Mouse (Mus musculus) small intestine, adult 10 weeks (tissue): Measurements from ENCODE around the gene Apoa2. TPM values are rescaled to one million over a fixed set of nuclear protein-coding genes. Genes with fewer than 3 reads are reported as not detected.

Experiments used
- polyA plus RNA-seq: library from polyadenylated mRNA; stranded (reverse); fragments of 350-450 nt; fragmentation: Illumina TruSeq; extraction: RNeasy Lipid Tissue Mini Kit (QIAGEN cat#74804); gene quantifications from one replicate; pipeline ENCODE4 v1.2.3, GENCODE M21; 2014; ENCODE audit warnings: low replicate concordance

Apoa2 gene
- 4.2 TPM for polyA plus RNA-seq

GRCm38 (mm10) chr1:171224857-171225256, at the start of gene Apoa2:
Gene Apoa2, plus strand, starts transcription at chr1:171225054.

GRCm38 (mm10) chr1:171195887-171196397, 28.9 kb upstream of the Apoa2 start, which contains the start of gene Pcp4l1:
Gene Pcp4l1, minus strand, starts transcription at chr1:171196268.

GRCm38 (mm10) chr1:171213801-171214496, 10.9 kb upstream of the Apoa2 start, which contains the start of gene Nr1i3:
Gene Nr1i3, plus strand, starts transcription at chr1:171213970.

GRCm38 (mm10) chr1:171222238-171223155, 2.4 kb upstream of the Apoa2 start, which contains the start of gene Tomm40l:
Gene Tomm40l, minus strand, starts transcription at chr1:171222514.

GRCm38 (mm10) chr1:171234126-171234525, 9.3 kb downstream of the Apoa2 start, which contains the start of gene Fcer1g:
Gene Fcer1g, minus strand, starts transcription at chr1:171234365.

GRCm38 (mm10) chr1:171249913-171250600, 25.2 kb downstream of the Apoa2 start, which contains the start of gene Adamts4:
Gene Adamts4, plus strand, starts transcription at chr1:171250421.

GRCm38 (mm10) chr1:171250680-171251593, 26.1 kb downstream of the Apoa2 start, which contains the start of gene Ndufs2:
Gene Ndufs2, minus strand, starts transcription at chr1:171251388.

GRCm38 (mm10) chr1:171269848-171270572, 45.2 kb downstream of the Apoa2 start, which contains the start of gene B4galt3:
Gene B4galt3, plus strand, starts transcription at chr1:171270328.

Other genes with a start within 250 kb of the Apoa2 start
- 17.6 TPM for gene Fcgr2b, start 248.5 kb upstream of the Apoa2 start, polyA plus RNA-seq
- 9.9 TPM for gene Fcgr4, start 206.1 kb upstream of the Apoa2 start, polyA plus RNA-seq
- 11.7 TPM for gene Fcgr3, start 160.1 kb upstream of the Apoa2 start, polyA plus RNA-seq
- 1.9 TPM for gene Cfap126, start 111.1 kb upstream of the Apoa2 start, polyA plus RNA-seq
- 37.0 TPM for gene Sdhc, start 74.5 kb upstream of the Apoa2 start, polyA plus RNA-seq
- gene Mpz, start 74.3 kb upstream of the Apoa2 start, polyA plus RNA-seq = 0.48 TPM
- 13.4 TPM for gene Pcp4l1, start 28.8 kb upstream of the Apoa2 start, polyA plus RNA-seq
- gene Nr1i3, start 11.1 kb upstream of the Apoa2 start, polyA plus RNA-seq = 16.9 TPM
- 5.1 TPM for gene Tomm40l, start 2.5 kb upstream of the Apoa2 start, polyA plus RNA-seq
- 41.4 TPM for gene Fcer1g, start 9.3 kb downstream of the Apoa2 start, polyA plus RNA-seq
- 1.5 TPM for gene Adamts4, start 25.4 kb downstream of the Apoa2 start, polyA plus RNA-seq
- 44.8 TPM for gene Ndufs2, start 26.3 kb downstream of the Apoa2 start, polyA plus RNA-seq
- gene B4galt3, start 45.3 kb downstream of the Apoa2 start, polyA plus RNA-seq = 8.8 TPM
- gene Ppox, start 56.1 kb downstream of the Apoa2 start, polyA plus RNA-seq = 6.8 TPM
- 15.5 TPM for gene Usp21, start 62.9 kb downstream of the Apoa2 start, polyA plus RNA-seq
- 59.2 TPM for gene Ufc1, start 70.0 kb downstream of the Apoa2 start, polyA plus RNA-seq
- gene Dedd, start 104.1 kb downstream of the Apoa2 start, polyA plus RNA-seq = 13.8 TPM
- gene Nit1, start 120.6 kb downstream of the Apoa2 start, polyA plus RNA-seq = 20.1 TPM
- 12.8 TPM for gene Pfdn2, start 120.6 kb downstream of the Apoa2 start, polyA plus RNA-seq
- not detected for gene Klhdc9, start 135.7 kb downstream of the Apoa2 start, polyA plus RNA-seq
- not detected for gene Nectin4, start 145.0 kb downstream of the Apoa2 start, polyA plus RNA-seq
- gene Arhgap30, start 163.9 kb downstream of the Apoa2 start, polyA plus RNA-seq = 9.9 TPM
- gene Usf1, start 186.3 kb downstream of the Apoa2 start, polyA plus RNA-seq = not detected
- 3.1 TPM for gene Tstd1, start 193.8 kb downstream of the Apoa2 start, polyA plus RNA-seq
- gene F11r, start 212.5 kb downstream of the Apoa2 start, polyA plus RNA-seq = 54.7 TPM